Mouse (Mus musculus) 3134 (cell line): Measurements from ENCODE around the gene 5730409E04Rik.
A peak's percentile ranks its signal among the peaks of the same experiment; 100 is the strongest.

Source experiments
- DNase-seq: peaks from one replicate; pipeline ENCODE4 v3.0.0-alpha.2; 2011; ENCODE audit warnings: low spot score; ENCODE audit not compliant: insufficient read length; ENCODE audit errors: extremely low read depth

5730409E04Rik gene

GRCm38 (mm10) chr4:126609606-126610181, at the start of gene 5730409E04Rik:
Gene 5730409E04Rik (plus strand): TSS chr4:126609818.
- no peak for DNase-seq

- no peak for DNase-seq
Measured at GRCm38 (mm10) chr4:126563798-126564197, 45.8 kb upstream of the 5730409E04Rik start.

GRCm38 (mm10) chr4:126567243-126567642, 42.4 kb upstream of the 5730409E04Rik start:
- DNase-seq: no peak

- no peak for DNase-seq
Measured at GRCm38 (mm10) chr4:126569783-126570182, 39.8 kb upstream of the 5730409E04Rik start.

GRCm38 (mm10) chr4:126576281-126576680, 33.3 kb upstream of the 5730409E04Rik start:
- DNase-seq: no peak

- DNase-seq: no peak
Measured at GRCm38 (mm10) chr4:126577920-126578319, 31.7 kb upstream of the 5730409E04Rik start.

- no peak for DNase-seq
Measured at GRCm38 (mm10) chr4:126579077-126579476, 30.5 kb upstream of the 5730409E04Rik start.

GRCm38 (mm10) chr4:126585739-126586138, 23.9 kb upstream of the 5730409E04Rik start:
- no peak for DNase-seq

GRCm38 (mm10) chr4:126592039-126592438, 17.6 kb upstream of the 5730409E04Rik start:
- DNase-seq: no peak

- DNase-seq: no peak
Measured at GRCm38 (mm10) chr4:126599971-126600754, 9.5 kb upstream of the 5730409E04Rik start.

GRCm38 (mm10) chr4:126601597-126602444, 7.8 kb upstream of the 5730409E04Rik start:
- no peak for DNase-seq

GRCm38 (mm10) chr4:126602445-126602762, 7.2 kb upstream of the 5730409E04Rik start:
- DNase-seq: no peak

GRCm38 (mm10) chr4:126604141-126604540, 5.5 kb upstream of the 5730409E04Rik start:
- DNase-seq: no peak

- DNase-seq: no peak
Measured at GRCm38 (mm10) chr4:126605751-126606150, 3.9 kb upstream of the 5730409E04Rik start.

GRCm38 (mm10) chr4:126611991-126612390, 2.4 kb downstream of the 5730409E04Rik start:
- no peak for DNase-seq

GRCm38 (mm10) chr4:126616312-126616711, 6.7 kb downstream of the 5730409E04Rik start:
- DNase-seq: peak; percentile 41

- no peak for DNase-seq
Measured at GRCm38 (mm10) chr4:126619691-126620330, 10.2 kb downstream of the 5730409E04Rik start.

- DNase-seq: no peak
Measured at GRCm38 (mm10) chr4:126620349-126620874, 10.8 kb downstream of the 5730409E04Rik start.

- DNase-seq: no peak
Measured at GRCm38 (mm10) chr4:126627021-126627681, 17.5 kb downstream of the 5730409E04Rik start.

- DNase-seq: no peak
Measured at GRCm38 (mm10) chr4:126631922-126632321, 22.3 kb downstream of the 5730409E04Rik start.
